Mouse (Mus musculus) megakaryocyte, embryonic 14.5 days (primary cell): ENCODE results near the gene Cks1b.

Experiments
- FLI1 ChIP-seq: IDR thresholded peaks from 2 replicates; pipeline ENCODE4 v1.6.1; 2012; ENCODE audit warnings: low read length, inconsistent platforms, mixed read lengths
- GATA1 ChIP-seq: IDR thresholded peaks from 3 replicates; pipeline ENCODE4 v1.6.1; 2012; ENCODE audit warnings: mixed read lengths, low read length, inconsistent platforms, borderline replicate concordance

GRCm38 (mm10) chr3:89386438-89387420, 31.5 kb downstream of the Cks1b start:
- no peak for TF ChIP-seq GATA1
- no peak for TF ChIP-seq FLI1
